Mouse (Mus musculus) c-Kit-negative CD71-positive TER-119-positive erythroid progenitor cells, embryonic 14.5 days (primary cell): ENCODE results near the gene Sh2d3c.

Source experiments
- DNase-seq: peaks from one replicate; pipeline ENCODE4 v3.0.0-alpha.2; 2013; ENCODE audit warnings: low read depth, low spot score

Gene Sh2d3c

GRCm38 (mm10) chr2:32756674-32757055 is 35.8 kb downstream of the Sh2d3c start:
- no peak for DNase-seq

DNA sequence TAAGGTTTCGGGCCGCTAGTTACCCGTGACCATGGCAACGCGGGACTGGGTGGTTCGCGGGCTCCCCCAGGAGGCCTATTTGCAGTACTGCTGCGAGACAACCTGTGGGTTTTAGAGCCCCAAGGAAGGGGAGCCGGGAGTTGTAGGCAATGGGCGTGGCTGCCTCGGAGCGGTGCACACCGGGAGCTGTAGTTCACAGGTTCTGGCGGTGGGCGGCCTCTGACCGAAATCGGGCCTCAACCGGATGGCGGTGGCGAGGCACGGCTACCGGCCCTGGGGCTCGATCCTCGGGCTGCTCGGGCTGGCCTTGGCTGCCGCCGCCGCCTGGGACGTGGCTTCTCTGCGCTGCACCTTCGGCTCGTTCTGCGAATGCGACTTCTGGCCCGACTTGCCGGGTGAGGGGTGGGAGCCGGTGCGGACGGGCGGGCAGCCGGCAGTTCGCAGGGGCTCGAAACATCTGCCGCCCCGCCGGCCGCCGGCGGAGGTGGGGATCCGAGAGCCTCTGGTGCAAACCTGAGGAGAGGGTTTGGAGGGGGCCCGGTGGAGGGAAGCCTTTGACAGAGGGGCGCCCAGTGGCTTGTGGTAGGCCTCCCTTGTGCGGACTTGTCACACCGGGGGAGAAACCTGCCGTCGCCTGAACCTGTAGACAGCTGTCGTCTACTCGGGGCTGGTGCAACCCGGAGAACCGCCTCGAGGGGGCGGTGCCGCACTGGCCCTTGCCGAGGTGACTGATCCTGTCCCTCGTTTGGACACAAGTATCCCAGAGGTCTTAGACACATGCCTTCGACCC is 36.4 kb downstream of the Sh2d3c start, which contains the start of gene Tor2a:
Gene Tor2a, plus strand, starts transcription at position 179 of the 790 bp plus-strand sequence.
- DNase-seq: peak; percentile 91

- DNase-seq: no peak
These were observed 37.6 kb downstream of the Sh2d3c start for GRCm38 (mm10) chr2:32758503-32758902.

GRCm38 (mm10) chr2:32759001-32759400 is 38.1 kb downstream of the Sh2d3c start:
- DNase-seq: no peak

DNA sequence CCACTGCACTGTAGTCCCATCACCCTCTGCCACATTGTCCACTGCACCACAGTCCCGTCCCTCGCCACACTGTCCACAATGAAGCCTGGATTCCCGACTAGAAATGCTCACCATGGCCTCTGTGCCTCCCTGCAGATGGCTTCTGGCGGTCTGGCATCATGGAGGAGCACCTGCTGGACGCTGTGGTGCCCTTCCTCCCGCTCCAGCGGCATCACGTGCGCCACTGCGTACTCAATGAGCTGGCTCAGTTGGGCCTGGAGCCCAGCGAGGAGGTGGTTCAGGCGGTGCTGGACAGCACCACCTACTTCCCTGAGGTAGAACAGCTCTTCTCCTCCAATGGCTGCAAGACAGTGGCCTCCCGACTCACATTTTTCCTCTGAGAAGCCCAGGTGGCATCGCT is 40.5 kb downstream of the Sh2d3c start:
- no peak for DNase-seq

DNA sequence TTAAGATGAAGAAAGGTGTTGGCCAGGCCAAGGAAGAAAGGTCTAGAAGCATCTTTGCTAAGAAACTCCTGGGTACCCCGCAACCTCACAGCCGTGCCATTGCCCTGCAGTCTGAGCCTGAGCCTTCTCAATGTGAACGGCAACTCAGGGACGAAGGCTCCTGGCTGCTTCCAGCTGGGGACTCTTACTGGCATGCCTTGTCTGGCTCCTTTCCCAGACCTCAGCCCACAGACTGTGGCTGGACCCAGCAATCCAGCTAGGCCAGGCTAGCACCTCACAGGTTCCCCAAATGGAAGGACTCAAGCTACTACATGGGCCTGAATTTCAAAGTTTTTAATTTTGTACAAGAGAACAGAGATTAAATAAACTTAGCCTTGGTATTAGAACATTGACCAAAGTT is 41.0 kb downstream of the Sh2d3c start:
- no peak for DNase-seq

- no peak for DNase-seq
These were observed 42.5 kb downstream of the Sh2d3c start for GRCm38 (mm10) chr2:32763353-32763752.

DNA sequence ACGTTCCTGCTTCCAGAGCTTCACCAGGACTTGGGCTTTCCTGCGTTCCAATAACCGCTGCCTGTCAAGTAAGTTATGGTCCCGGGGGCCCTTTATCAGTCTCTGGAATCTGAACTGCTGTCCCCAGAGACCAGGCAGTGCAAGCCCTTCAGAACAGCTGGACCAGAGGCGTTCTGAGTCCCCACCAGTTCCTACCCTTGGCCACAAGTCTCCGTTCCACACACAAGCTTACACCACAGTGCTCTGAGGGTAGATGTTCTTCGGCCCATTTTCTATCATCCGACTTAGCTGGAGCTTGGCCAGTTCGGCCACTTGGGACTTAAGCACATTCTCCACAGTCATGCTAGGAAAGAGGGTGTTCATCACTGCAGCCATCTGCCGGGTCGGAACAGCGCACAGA is 46.4 kb downstream of the Sh2d3c start:
- no peak for DNase-seq

GRCm38 (mm10) chr2:32768661-32769285 is 47.9 kb downstream of the Sh2d3c start:
- no peak for DNase-seq

GRCm38 (mm10) chr2:32769327-32770085 is 48.7 kb downstream of the Sh2d3c start:
- no peak for DNase-seq

DNA sequence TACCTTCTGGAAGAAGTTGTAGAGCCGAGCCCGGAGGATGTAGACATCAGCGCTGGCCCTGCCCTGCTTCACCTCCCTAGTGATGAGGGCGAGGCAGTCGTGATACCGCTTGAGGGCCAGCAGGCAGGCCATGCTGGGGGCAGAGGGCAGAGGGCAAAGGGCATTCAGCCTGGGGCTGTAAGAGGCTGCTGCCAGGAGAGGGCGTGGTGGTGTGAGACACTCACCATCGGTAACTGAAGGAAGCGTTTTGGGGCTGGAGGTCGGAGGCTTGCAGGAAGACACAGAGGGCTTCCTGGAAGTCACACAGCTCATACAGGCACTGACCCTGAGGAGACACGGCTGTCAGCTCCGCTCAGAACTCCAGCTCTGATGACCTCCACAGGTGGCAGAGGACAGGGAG is 51.0 kb downstream of the Sh2d3c start:
- no peak for DNase-seq

DNA sequence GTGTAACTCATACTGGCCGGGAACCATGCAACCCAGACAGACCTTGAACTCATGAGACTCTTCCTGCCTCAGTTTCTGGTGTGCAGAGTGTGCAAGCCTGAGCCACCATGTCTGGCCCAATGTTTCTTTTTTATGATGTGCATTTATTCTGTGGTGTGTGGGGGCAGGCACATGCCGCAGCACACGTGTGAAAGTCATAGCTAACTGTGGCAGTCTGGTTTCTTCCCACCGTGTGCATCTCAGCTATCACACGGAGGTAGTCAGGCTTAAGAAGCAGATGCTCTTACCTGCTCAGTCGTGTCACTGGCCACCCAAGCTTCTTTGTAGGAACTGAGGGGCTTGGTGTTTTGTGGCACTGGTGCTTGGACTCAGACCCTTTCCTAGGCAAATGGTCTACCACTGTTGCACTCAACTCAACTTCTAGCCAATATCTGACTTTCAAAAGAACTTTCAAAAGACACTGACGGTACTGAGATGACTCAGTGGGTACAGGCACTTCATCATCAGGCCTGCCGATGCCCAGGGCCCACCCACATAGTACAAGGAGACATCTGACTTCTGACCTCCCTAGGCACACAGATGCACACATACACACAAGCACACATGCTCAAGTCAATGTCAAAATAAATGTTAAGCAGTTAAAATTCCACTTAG is 51.9 kb downstream of the Sh2d3c start:
- no peak for DNase-seq

- peak; percentile 90 for DNase-seq
These were observed 54.7 kb downstream of the Sh2d3c start, which contains the start of the genes Ttc16 and Ptrh1 for GRCm38 (mm10) chr2:32775359-32776074. TSS of gene Ttc16 (minus strand) at chr2:32775633. TSS of gene Ptrh1 (plus strand) at chr2:32775786.

DNA sequence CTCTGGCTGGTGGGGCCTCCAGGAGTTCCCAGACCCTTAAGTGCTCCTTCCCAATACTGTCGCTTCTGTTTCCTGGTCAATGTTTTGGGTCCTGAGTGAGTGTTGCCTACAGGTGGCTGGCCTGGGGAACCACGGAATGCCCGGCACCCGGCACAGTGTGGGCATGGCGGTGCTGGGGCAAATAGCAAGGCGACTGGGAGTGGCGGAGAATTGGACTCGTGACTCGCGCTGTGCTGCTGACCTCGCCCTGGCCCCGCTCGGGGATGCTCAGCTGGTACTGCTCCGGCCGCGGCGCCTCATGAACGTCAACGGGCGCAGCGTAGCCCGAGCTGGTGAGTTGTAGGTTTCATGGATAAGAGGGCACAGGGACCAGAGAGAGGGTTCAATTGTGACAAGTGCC is 55.3 kb downstream of the Sh2d3c start:
- no peak for DNase-seq

- no peak for DNase-seq
These were observed 57.2 kb downstream of the Sh2d3c start for GRCm38 (mm10) chr2:32778081-32778480.

- DNase-seq: no peak
These were observed 58.3 kb downstream of the Sh2d3c start for GRCm38 (mm10) chr2:32779131-32779530.

- DNase-seq: no peak
These were observed 58.9 kb downstream of the Sh2d3c start for GRCm38 (mm10) chr2:32779714-32780113.

GRCm38 (mm10) chr2:32781710-32782109 is 60.9 kb downstream of the Sh2d3c start:
- DNase-seq: no peak

- no peak for DNase-seq
These were observed 63.3 kb downstream of the Sh2d3c start, which contains the start of gene Cfap157 for GRCm38 (mm10) chr2:32784048-32784681. TSS of gene Cfap157 (minus strand) at chr2:32784428.

- no peak for DNase-seq
These were observed 66.3 kb downstream of the Sh2d3c start for GRCm38 (mm10) chr2:32787176-32787575.

DNA sequence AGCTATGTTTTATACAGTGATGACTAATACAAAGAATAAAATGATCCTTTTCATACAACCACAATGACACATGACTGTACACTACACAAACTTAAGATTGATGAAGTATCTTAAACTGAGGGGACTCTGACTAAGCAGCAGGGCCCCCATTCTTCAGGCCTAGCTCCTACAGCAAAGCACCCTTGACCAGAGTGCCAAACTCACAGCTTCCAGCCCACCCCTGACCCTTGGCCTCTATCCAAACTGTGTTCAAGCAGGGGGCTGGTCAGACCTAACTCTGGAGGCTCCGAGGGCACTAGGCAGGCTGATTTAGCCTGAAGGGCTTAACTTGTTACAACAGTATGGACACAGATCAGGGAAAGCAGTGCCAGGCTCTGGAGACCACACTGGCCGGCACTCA is 67.7 kb downstream of the Sh2d3c start:
- no peak for DNase-seq
